Mouse (Mus musculus) cortical plate, adult 2 months (tissue): ENCODE data around the gene Pld5.

Experiments used
- CTCF ChIP-seq: fragments of 200-500 bp; IDR thresholded peaks from 2 replicates; pipeline ENCODE4 v1.5.1; 2011; ENCODE audit warnings: mild to moderate bottlenecking, control low read depth, low read length; ENCODE audit not compliant: insufficient read depth; ENCODE audit errors: extremely low read depth
- POLR2A ChIP-seq: fragments of 200-500 bp; IDR thresholded peaks from 2 replicates; pipeline ENCODE4 v1.6.1; 2011; ENCODE audit warnings: mild to moderate bottlenecking, low read length, control low read depth; ENCODE audit not compliant: insufficient read depth; ENCODE audit errors: extremely low read depth

DNA sequence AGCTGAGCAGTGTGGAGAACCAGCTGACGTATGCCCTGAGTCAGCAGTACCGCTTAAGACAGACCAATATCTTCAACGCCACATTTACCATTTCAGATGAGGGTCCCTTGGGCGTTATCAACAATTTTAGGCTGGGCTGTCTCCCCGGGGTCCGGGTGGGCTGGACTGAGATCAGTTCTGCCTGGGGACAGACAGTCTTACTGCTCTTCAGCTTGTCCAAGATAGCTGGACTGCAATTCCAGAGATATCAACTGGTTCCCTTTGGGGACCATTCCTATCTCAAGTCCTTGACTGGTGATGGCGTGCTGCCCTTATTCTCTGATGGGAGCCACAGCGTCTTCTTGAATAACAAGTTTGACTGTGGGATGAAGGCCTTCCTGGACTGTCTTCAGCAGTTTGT is 354.0 kb downstream of the Pld5 start:
- TF ChIP-seq CTCF (no peak), POLR2A (no peak)
